Mouse (Mus musculus) gastrocnemius, adult 18-20 months (tissue): Measurements from ENCODE around the gene Myh14. TPM values are rescaled to one million over a fixed set of nuclear protein-coding genes. Genes with fewer than 3 reads are reported as not detected.

Experiments used
- DNase-seq: peaks from one replicate; pipeline ENCODE4 v3.0.0; 2021; ENCODE audit warnings: low spot score
- total RNA-seq, 2 experiments: library from RNA; stranded (reverse); gene quantifications; 2 replicates each; pipeline ENCODE4 v1.2.3; 2021

The Myh14 gene
- total RNA-seq, 2 experiments from 2014 or later = 43.2 to 45.2 TPM

- DNase-seq = no peak
Measured at GRCm38 (mm10) chr7:44674511-44674910, 3.9 kb upstream of the Myh14 start.

GRCm38 (mm10) chr7:44672193-44672592 lies 1.6 kb upstream of the Myh14 start:
- no peak for DNase-seq

GRCm38 (mm10) chr7:44669103-44669502 lies 1.5 kb downstream of the Myh14 start:
- DNase-seq = no peak

GRCm38 (mm10) chr7:44667996-44668738 lies 2.5 kb downstream of the Myh14 start:
- no peak for DNase-seq

- DNase-seq = no peak
Measured at GRCm38 (mm10) chr7:44666462-44666861, 4.2 kb downstream of the Myh14 start.

- DNase-seq = no peak
Measured at GRCm38 (mm10) chr7:44664731-44665130, 5.9 kb downstream of the Myh14 start.

- DNase-seq = no peak
Measured at GRCm38 (mm10) chr7:44663546-44663945, 7.1 kb downstream of the Myh14 start.

GRCm38 (mm10) chr7:44662569-44662968 lies 8.1 kb downstream of the Myh14 start:
- DNase-seq = no peak

- no peak for DNase-seq
Measured at GRCm38 (mm10) chr7:44662168-44662567, 8.5 kb downstream of the Myh14 start.

GRCm38 (mm10) chr7:44661219-44661618 lies 9.4 kb downstream of the Myh14 start:
- no peak for DNase-seq

- DNase-seq = peak; percentile 53
Measured at GRCm38 (mm10) chr7:44655504-44655903, 15.1 kb downstream of the Myh14 start.

- no peak for DNase-seq
Measured at GRCm38 (mm10) chr7:44653773-44654172, 16.9 kb downstream of the Myh14 start.

GRCm38 (mm10) chr7:44651416-44651815 lies 19.2 kb downstream of the Myh14 start:
- no peak for DNase-seq

GRCm38 (mm10) chr7:44649990-44650389 lies 20.7 kb downstream of the Myh14 start:
- DNase-seq = peak; percentile 45

GRCm38 (mm10) chr7:44649094-44649610 lies 21.5 kb downstream of the Myh14 start:
- DNase-seq = no peak

GRCm38 (mm10) chr7:44647729-44648128 lies 22.9 kb downstream of the Myh14 start:
- peak; percentile 57 for DNase-seq

- DNase-seq = peak; percentile 55
Measured at GRCm38 (mm10) chr7:44647042-44647724, 23.5 kb downstream of the Myh14 start.

GRCm38 (mm10) chr7:44645951-44646350 lies 24.7 kb downstream of the Myh14 start:
- no peak for DNase-seq

- no peak for DNase-seq
Measured at GRCm38 (mm10) chr7:44645256-44645655, 25.4 kb downstream of the Myh14 start.

GRCm38 (mm10) chr7:44641887-44642286 lies 28.8 kb downstream of the Myh14 start:
- peak; percentile 44 for DNase-seq

- no peak for DNase-seq
Measured at GRCm38 (mm10) chr7:44640843-44641605, 29.6 kb downstream of the Myh14 start.

- no peak for DNase-seq
Measured at GRCm38 (mm10) chr7:44638663-44639062, 32.0 kb downstream of the Myh14 start.
